Mouse (Mus musculus) spleen, postnatal 4 days (tissue): ENCODE results near the gene Fam43b.

Source experiments
- DNase-seq, 2 experiments: peaks; one replicate each; pipeline ENCODE4 v3.0.0; 2022; ENCODE audit warnings: low spot score in 2 of 2

Fam43b gene

GRCm38 (mm10) chr4:138395087-138395970 lies 999 bp downstream of the Fam43b start:
- no peak for DNase-seq

- DNase-seq, result no peak
Observed at GRCm38 (mm10) chr4:138393703-138394102, 2.6 kb downstream of the Fam43b start.

GRCm38 (mm10) chr4:138383789-138384188 lies 12.5 kb downstream of the Fam43b start:
- no peak for DNase-seq

- DNase-seq, result no peak
Observed at GRCm38 (mm10) chr4:138382462-138382861, 13.9 kb downstream of the Fam43b start.

- no peak for DNase-seq
Observed at GRCm38 (mm10) chr4:138380132-138380689, 16.1 kb downstream of the Fam43b start.

- peak in 1 of 2 experiments; percentile 32 for DNase-seq
Observed at GRCm38 (mm10) chr4:138379091-138379840, 17.1 kb downstream of the Fam43b start.

GRCm38 (mm10) chr4:138377526-138377925 lies 18.8 kb downstream of the Fam43b start:
- DNase-seq, result no peak

- DNase-seq, result no peak
Observed at GRCm38 (mm10) chr4:138375117-138375516, 21.2 kb downstream of the Fam43b start.

- DNase-seq, result no peak
Observed at GRCm38 (mm10) chr4:138370996-138371516, 25.3 kb downstream of the Fam43b start.

- DNase-seq, result no peak
Observed at GRCm38 (mm10) chr4:138368498-138369260, 27.6 kb downstream of the Fam43b start.

- DNase-seq, result peak; percentile 37 to 64
Observed at GRCm38 (mm10) chr4:138367641-138368497, 28.5 kb downstream of the Fam43b start, which contains the start of gene Cda. TSS of gene Cda (minus strand) at chr4:138367992.

GRCm38 (mm10) chr4:138366561-138366960 lies 29.8 kb downstream of the Fam43b start:
- no peak for DNase-seq

GRCm38 (mm10) chr4:138363511-138363910 lies 32.8 kb downstream of the Fam43b start:
- no peak for DNase-seq

- no peak for DNase-seq
Observed at GRCm38 (mm10) chr4:138362883-138363282, 33.4 kb downstream of the Fam43b start.

- no peak for DNase-seq
Observed at GRCm38 (mm10) chr4:138361370-138361821, 34.9 kb downstream of the Fam43b start.

GRCm38 (mm10) chr4:138358176-138358575 lies 38.2 kb downstream of the Fam43b start:
- DNase-seq, result no peak

- no peak for DNase-seq
Observed at GRCm38 (mm10) chr4:138356551-138356950, 39.8 kb downstream of the Fam43b start.

- DNase-seq, result no peak
Observed at GRCm38 (mm10) chr4:138356141-138356540, 40.2 kb downstream of the Fam43b start.

- DNase-seq, result no peak
Observed at GRCm38 (mm10) chr4:138355496-138355895, 40.8 kb downstream of the Fam43b start.

- no peak for DNase-seq
Observed at GRCm38 (mm10) chr4:138353438-138354171, 42.7 kb downstream of the Fam43b start.
